Mouse (Mus musculus) midbrain, embryonic 10.5 days (tissue): ENCODE results near the gene Akt1. TPM values are rescaled to one million over a fixed set of nuclear protein-coding genes. Genes with fewer than 3 reads are reported as not detected.
A peak's percentile ranks its signal among the peaks of the same experiment; 100 is the strongest.

Source experiments
- DNase-seq: peaks from one replicate; pipeline ENCODE4 v3.0.0-alpha.2; 2017; ENCODE audit warnings: low spot score
- H3K27ac ChIP-seq: fragments of 300-500 bp; sonication (generic); replicated peaks from 2 replicates; pipeline ENCODE4 v1.5.1; 2016; ENCODE audit warnings: mild to moderate bottlenecking
- H3K27me3 ChIP-seq: fragments of 300-500 bp; sonication (generic); 2 replicates; pipeline ENCODE4 v1.6.1; 2016; ENCODE audit warnings: low read depth, mild to moderate bottlenecking; ENCODE audit not compliant: poor library complexity, severe bottlenecking
- H3K36me3 ChIP-seq: fragments of 300-500 bp; sonication (generic); 2 replicates; pipeline ENCODE4 v1.6.1; 2016; ENCODE audit warnings: mild to moderate bottlenecking, moderate library complexity
- H3K4me1 ChIP-seq: fragments of 300-500 bp; sonication (generic); 2 replicates; pipeline ENCODE4 v1.6.1; 2016
- H3K4me3 ChIP-seq: fragments of 300-500 bp; sonication (generic); 2 replicates; pipeline ENCODE4 v1.5.1; 2016; ENCODE audit warnings: mild to moderate bottlenecking, moderate library complexity
- H3K9me3 ChIP-seq: fragments of 300-500 bp; sonication (generic); replicated peaks from 2 replicates; pipeline ENCODE4 v1.6.1; 2016; ENCODE audit warnings: mild to moderate bottlenecking
- WGBS: fragments of 180-500 bp; shearing (Covaris S2); methylation state at CpG from one replicate; pipeline ENCODE4 v1.1.7; 2016; 5-methylcytosine and 5-hydroxymethylcytosine counted together
- polyA plus RNA-seq: library from polyadenylated mRNA; unstranded; fragments of >200 nt; fragmentation: Nextera tagmentation; extraction: Ambion mirVana; gene quantifications from 2 replicates; pipeline ENCODE4 v1.2.1, GENCODE M21; 2016

Akt1 gene
- polyA plus RNA-seq, 1 experiment from 2014 or later, result 44.5 TPM

DNA sequence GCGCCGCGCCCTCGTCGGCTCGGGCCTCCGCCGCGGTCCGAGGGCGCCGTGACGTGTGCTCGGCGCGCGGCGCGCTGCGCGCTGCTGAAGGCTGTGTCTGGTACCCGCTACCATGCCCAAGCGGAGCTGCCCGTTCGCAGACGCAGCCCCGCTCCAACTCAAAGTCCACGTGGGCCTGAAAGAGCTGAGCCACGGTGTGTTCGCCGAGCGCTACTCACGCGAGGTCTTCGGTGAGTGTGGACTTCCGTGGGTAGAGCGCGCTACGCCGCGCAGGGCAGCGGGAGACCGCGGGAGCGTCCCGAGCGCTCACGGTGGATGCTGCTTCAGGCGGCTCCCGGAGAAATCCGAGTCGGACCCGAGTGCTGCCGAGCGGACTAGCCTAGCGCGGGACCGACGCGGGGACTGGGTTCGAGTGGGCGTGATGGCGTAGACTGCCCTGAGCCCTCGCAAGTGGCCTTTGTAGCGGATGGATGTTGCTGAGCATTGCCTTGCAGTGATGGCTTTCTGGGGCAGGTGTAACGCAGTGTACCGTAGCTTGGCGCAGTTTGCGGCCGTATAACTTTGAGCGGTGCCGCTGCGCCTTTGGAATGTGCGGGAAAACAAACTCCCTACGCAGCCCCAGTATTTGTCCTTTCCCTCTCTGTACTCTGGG, 29.7 kb downstream of the Akt1 start:
- peak overlapping the region; percentile 93 for H3K27ac ChIP-seq
- H3K9me3 ChIP-seq, result no peaks in the 10 kb centered on the region
- H3K36me3 ChIP-seq, result peaks cover 34% of the 10 kb centered on the region
- peak; percentile 75 for DNase-seq
- H3K4me3 ChIP-seq, result peak overlapping the region; percentile 88
- H3K27me3 ChIP-seq, result no peaks in the 10 kb centered on the region
- H3K4me1 ChIP-seq, result peaks cover 33% of the 10 kb centered on the region
- under 1% methylated on average over 75 of the region's 75 CpGs for WGBS

DNA sequence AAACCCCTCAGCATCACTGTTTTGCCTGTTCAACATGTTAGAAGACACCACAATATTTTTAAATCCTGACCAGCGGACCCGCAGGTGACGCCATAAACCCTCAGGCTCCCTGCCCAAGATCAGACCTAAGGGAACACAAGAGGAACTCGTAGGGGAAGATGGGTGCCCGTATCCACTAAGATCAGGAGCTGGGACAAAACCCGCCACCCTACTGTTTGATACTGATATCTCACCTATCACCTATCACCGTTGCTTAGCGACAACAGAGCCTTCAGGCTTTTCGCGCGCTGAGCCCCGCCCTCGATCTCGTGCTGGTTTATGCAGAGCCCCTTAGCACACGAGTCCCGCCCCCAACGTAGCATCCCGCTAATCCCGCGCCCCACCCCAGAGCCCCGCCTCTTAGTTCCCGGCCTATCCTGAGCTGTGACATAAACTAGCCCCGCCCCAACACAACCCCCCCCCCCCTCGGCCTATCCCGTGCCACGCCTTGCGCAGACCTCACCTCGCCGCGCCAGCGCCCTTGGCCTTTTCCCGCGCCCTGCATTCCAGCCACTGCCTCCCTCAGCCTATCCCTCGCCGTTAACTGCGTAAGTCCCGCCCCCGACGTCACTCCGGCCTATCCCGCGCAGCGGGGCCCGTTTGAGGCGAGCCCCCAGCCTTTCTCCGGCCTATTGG, 30.4 kb downstream of the Akt1 start, which contains the start of gene Siva1:
Gene Siva1 (plus strand): TSS at position 500 of the 675 bp plus-strand sequence.
- 2% methylated on average over 46 of the region's 46 CpGs for WGBS
- Histone ChIP-seq H3K4me1 (peaks cover 33% of the 10 kb centered on the region), H3K27ac (peak within 1 kb of the TSS; percentile 93), H3K9me3 (no peaks in the 10 kb centered on the region), H3K36me3 (peaks cover 27% of the 10 kb centered on the region), H3K27me3 (no peaks in the 10 kb centered on the region), H3K4me3 (peak within 1 kb of the TSS; percentile 88)
- DNase-seq, result peak; percentile 100

DNA sequence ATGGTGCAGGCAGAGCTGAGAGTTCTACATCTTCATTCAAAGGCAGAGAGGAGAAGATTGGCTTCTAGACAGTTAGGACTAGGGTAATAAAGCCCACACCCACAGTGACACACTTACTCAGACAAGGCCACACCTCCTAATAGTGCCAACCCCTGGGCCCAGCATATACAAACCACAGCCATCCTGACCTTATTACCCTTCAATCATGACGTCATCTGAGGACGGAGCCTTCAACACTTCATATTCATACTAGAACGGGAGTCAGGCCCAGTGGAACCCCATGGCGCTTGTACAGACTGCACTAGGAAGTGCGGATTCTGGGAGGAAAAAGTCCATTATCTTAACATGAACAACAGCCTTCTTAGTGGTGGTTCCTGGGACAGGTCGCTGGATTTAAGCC, 31.6 kb downstream of the Akt1 start:
- peaks cover 15% of the 10 kb centered on the region for H3K36me3 ChIP-seq
- H3K27ac ChIP-seq, result no peak overlapping the region
- no peaks in the 10 kb centered on the region for H3K27me3 ChIP-seq
- no peaks in the 10 kb centered on the region for H3K9me3 ChIP-seq
- no peak overlapping the region for H3K4me3 ChIP-seq
- 88% methylated on average over 6 of the region's 6 CpGs for WGBS
- peaks cover 33% of the 10 kb centered on the region for H3K4me1 ChIP-seq
- no peak for DNase-seq

GRCm38 (mm10) chr12:112639526-112639925, 35.2 kb downstream of the Akt1 start:
- H3K27me3 ChIP-seq, result 0 out of 2 replicates have a peak, but pooled peaks cover 3% of the 10 kb centered on the region
- peaks cover 7% of the 10 kb centered on the region for H3K4me1 ChIP-seq
- H3K4me3 ChIP-seq, result no peak overlapping the region
- H3K9me3 ChIP-seq, result no peaks in the 10 kb centered on the region
- WGBS, result 91% methylated on average over 10 of the region's 10 CpGs
- no peaks in the 10 kb centered on the region for H3K36me3 ChIP-seq
- 0 out of 2 replicates have a peak overlapping the region, but pooled peaks have one; percentile 9 for H3K27ac ChIP-seq
- DNase-seq, result no peak

DNA sequence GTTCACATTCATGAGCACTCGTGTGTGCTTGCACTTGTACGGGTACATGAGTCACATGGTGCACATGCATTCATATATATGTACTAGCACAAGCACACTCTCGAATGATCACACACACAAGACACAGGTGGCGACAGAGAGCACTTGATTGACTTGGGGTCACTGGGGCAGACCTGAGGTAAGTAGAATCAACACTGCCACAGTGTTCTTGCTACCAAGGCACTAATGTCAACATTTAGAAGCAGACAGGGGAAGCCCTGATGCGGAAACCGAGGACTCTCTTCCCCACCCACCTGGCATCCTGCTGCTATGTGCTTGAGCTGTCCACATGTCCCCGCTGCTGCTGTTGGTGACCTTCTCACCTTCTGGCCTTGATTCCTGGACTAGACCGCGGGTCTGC, 41.0 kb downstream of the Akt1 start:
- peaks cover 24% of the 10 kb centered on the region for H3K4me1 ChIP-seq
- H3K27me3 ChIP-seq, result 0 out of 2 replicates have a peak, but pooled peaks cover 3% of the 10 kb centered on the region
- no peak overlapping the region for H3K27ac ChIP-seq
- DNase-seq, result no peak
- 71% methylated on average over 9 of the region's 9 CpGs for WGBS
- H3K4me3 ChIP-seq, result no peak overlapping the region
- H3K9me3 ChIP-seq, result no peaks in the 10 kb centered on the region
- H3K36me3 ChIP-seq, result no peaks in the 10 kb centered on the region

- H3K27ac ChIP-seq, result no peak overlapping the region
- H3K4me3 ChIP-seq, result no peak overlapping the region
- DNase-seq, result no peak
- 0 out of 2 replicates have a peak, but pooled peaks cover 3% of the 10 kb centered on the region for H3K27me3 ChIP-seq
- H3K36me3 ChIP-seq, result no peaks in the 10 kb centered on the region
- WGBS, result 82% methylated on average over 5 of the region's 5 CpGs
- no peaks in the 10 kb centered on the region for H3K9me3 ChIP-seq
- H3K4me1 ChIP-seq, result peaks cover 32% of the 10 kb centered on the region
Observed at GRCm38 (mm10) chr12:112632907-112633306, 41.8 kb downstream of the Akt1 start.

DNA sequence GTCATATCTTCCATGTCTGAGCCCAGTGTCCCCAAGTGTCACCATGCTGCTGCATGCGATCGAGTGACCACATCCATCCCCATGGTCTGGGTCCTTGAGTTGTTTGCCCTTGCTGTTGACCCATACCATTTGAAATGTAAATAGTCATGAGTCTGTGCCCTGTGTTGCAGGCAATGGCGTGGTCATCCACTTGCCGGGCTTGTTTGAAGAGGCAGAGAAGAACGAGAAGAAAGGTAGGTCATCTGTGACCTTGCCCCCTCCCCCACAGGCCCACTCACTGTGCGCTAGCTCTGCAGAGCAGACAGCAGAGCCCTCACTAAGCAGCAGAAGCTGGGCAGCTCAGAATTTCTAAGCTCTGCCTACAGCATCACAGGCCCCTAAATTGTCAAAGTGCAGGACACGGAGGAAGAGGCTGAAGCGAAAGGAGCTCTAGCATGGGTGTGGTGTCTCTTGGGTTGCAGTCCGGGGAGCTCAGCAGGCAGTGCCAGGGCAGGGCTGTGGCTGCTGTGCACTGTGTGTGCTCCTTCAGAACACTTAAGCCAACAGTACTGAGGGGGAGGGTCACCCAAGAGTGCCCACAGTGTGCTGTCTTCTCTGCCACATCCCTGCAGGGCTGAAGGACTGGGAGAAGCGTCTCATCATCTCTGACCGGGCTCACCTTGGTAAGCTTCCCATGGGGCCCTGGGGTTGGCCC, 42.5 kb downstream of the Akt1 start:
- Histone ChIP-seq H3K36me3 (no peaks in the 10 kb centered on the region), H3K9me3 (no peaks in the 10 kb centered on the region), H3K27me3 (0 out of 2 replicates have a peak, but pooled peaks cover 3% of the 10 kb centered on the region), H3K4me1 (peaks cover 32% of the 10 kb centered on the region), H3K4me3 (no peak overlapping the region), H3K27ac (no peak overlapping the region)
- no peak for DNase-seq
- 73% methylated on average over 11 of the region's 11 CpGs for WGBS

- H3K27ac ChIP-seq, result no peak overlapping the region
- H3K9me3 ChIP-seq, result no peaks in the 10 kb centered on the region
- H3K4me3 ChIP-seq, result no peak overlapping the region
- DNase-seq, result no peak
- 0 out of 2 replicates have a peak, but pooled peaks cover 3% of the 10 kb centered on the region for H3K27me3 ChIP-seq
- peaks cover 32% of the 10 kb centered on the region for H3K4me1 ChIP-seq
- no peaks in the 10 kb centered on the region for H3K36me3 ChIP-seq
- 70% methylated on average over 1 of the region's 1 CpGs for WGBS
Observed at GRCm38 (mm10) chr12:112631472-112631871, 43.2 kb downstream of the Akt1 start.

- WGBS, result 84% methylated on average over 5 of the region's 5 CpGs
- DNase-seq, result no peak
- H3K27me3 ChIP-seq, result 0 out of 2 replicates have a peak, but pooled peaks cover under 1% of the 10 kb centered on the region
Observed at GRCm38 (mm10) chr12:112630796-112631195, 43.9 kb downstream of the Akt1 start.

GRCm38 (mm10) chr12:112630029-112630428, 44.7 kb downstream of the Akt1 start:
- Histone ChIP-seq H3K27me3 (no peaks in the 10 kb centered on the region; the same call in 1 of the 2 replicates), H3K27ac (no peak overlapping the region), H3K4me3 (no peak overlapping the region), H3K4me1 (peaks cover 35% of the 10 kb centered on the region), H3K36me3 (no peaks in the 10 kb centered on the region), H3K9me3 (no peaks in the 10 kb centered on the region)
- 92% methylated on average over 12 of the region's 12 CpGs for WGBS
- no peak for DNase-seq

More at GRCm38 (mm10) chr12:112630796-112631195, 43.9 kb downstream of the Akt1 start:
- H3K9me3 ChIP-seq, result no peaks in the 10 kb centered on the region
- H3K4me1 ChIP-seq, result peaks cover 35% of the 10 kb centered on the region
- H3K4me3 ChIP-seq, result no peak overlapping the region
- H3K36me3 ChIP-seq, result no peaks in the 10 kb centered on the region
- H3K27ac ChIP-seq, result no peak overlapping the region

DNA sequence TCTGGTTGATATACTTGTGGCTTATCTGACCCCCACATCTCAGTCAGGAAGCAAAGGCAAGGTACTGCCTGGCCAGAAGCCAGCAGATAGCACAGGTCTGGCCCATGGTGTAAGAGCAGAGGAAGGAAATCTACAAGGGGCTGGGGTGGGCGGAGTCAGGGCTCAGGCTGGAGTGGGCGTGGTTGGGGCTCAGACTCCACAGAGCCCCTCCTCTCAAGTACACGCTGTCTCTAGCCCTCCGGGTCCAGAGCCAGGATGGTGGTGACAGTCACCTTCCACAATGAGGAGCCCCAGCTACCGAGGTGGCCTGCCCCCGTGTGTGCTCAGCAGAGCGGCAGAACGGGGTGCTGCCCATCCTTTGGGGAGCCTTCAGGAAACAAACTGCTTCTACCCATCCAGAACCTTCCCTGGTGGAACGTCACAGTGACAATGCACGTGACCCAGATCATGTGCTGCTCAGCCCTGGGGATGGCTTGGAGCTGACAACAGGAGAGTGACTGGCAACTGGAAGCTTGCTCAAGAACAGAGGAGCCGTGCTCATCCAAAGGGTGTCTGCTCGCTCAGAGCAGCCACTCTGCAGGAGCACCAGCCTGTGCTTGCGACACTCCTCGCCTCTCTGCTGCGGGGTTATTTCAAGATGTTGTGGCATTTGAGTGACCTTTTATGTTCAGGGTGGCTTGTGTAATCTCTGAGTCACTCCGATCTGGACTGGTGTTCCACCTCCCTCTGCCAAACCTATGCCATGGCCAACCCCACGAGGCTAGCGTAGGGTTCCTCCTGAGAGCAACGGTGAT, 45.6 kb downstream of the Akt1 start:
- peaks cover 35% of the 10 kb centered on the region for H3K4me1 ChIP-seq
- peak overlapping the region; percentile 38 for H3K4me3 ChIP-seq
- WGBS, result 39% methylated on average over 19 of the region's 19 CpGs
- H3K36me3 ChIP-seq, result no peaks in the 10 kb centered on the region
- peak; percentile 70 for DNase-seq
- no peaks in the 10 kb centered on the region; the same call in 1 of the 2 replicates for H3K27me3 ChIP-seq
- no peaks in the 10 kb centered on the region for H3K9me3 ChIP-seq
- peak overlapping the region; percentile 17; the same call in 1 of the 2 replicates for H3K27ac ChIP-seq

GRCm38 (mm10) chr12:112628197-112628596, 46.5 kb downstream of the Akt1 start:
- DNase-seq, result no peak
- no peak overlapping the region for H3K4me3 ChIP-seq
- 0 out of 2 replicates have a peak overlapping the region, but pooled peaks have one; percentile 17 for H3K27ac ChIP-seq
- 90% methylated on average over 6 of the region's 6 CpGs for WGBS
- H3K27me3 ChIP-seq, result peaks cover 4% of the 10 kb centered on the region; the same call in 1 of the 2 replicates
- H3K4me1 ChIP-seq, result peaks cover 42% of the 10 kb centered on the region
- H3K9me3 ChIP-seq, result no peaks in the 10 kb centered on the region
- no peaks in the 10 kb centered on the region for H3K36me3 ChIP-seq
